Mouse (Mus musculus) neural tube, embryonic 14.5 days (tissue): ENCODE results near the gene Arpc2. TPM values are rescaled to one million over a fixed set of nuclear protein-coding genes. Genes with fewer than 3 reads are reported as not detected.
A peak's percentile ranks its signal among the peaks of the same experiment; 100 is the strongest.

Source experiments
- ATAC-seq: fragments of 200-750 bp; cut with Nextera tagmentation; 2 replicates; pipeline ENCODE4 v1.8.0; 2017; ENCODE audit warnings: low read depth, mild to moderate bottlenecking, moderate TSS enrichment, moderate library complexity
- H3K27ac ChIP-seq: fragments of 300-500 bp; sonication (generic); 2 replicates; pipeline ENCODE4 v1.5.1; 2014; ENCODE audit warnings: low read depth, mild to moderate bottlenecking, control low read depth, low read length, moderate library complexity, mixed read lengths
- H3K27me3 ChIP-seq: fragments of 300-500 bp; sonication (generic); 2 replicates; pipeline ENCODE4 v1.6.1; 2014; ENCODE audit warnings: low read length; ENCODE audit not compliant: control insufficient read depth, insufficient read depth
- H3K36me3 ChIP-seq: fragments of 300-500 bp; sonication (generic); 2 replicates; pipeline ENCODE4 v1.6.1; 2014; ENCODE audit warnings: low read length, mixed read lengths; ENCODE audit not compliant: control insufficient read depth, insufficient read depth
- H3K4me1 ChIP-seq: fragments of 300-500 bp; sonication (generic); 2 replicates; pipeline ENCODE4 v1.6.1; 2014; ENCODE audit warnings: low read length; ENCODE audit not compliant: control insufficient read depth, insufficient read depth
- H3K4me2 ChIP-seq: fragments of 300-500 bp; sonication (generic); 2 replicates; pipeline ENCODE4 v1.6.1; 2014; ENCODE audit warnings: mild to moderate bottlenecking, low read depth, low read length, control low read depth
- H3K4me3 ChIP-seq: fragments of 300-500 bp; sonication (generic); 2 replicates; pipeline ENCODE4 v1.5.1; 2014; ENCODE audit warnings: low read depth, low read length, control low read depth, mixed read lengths
- H3K9ac ChIP-seq: fragments of 300-500 bp; sonication (generic); replicated peaks from 2 replicates; pipeline ENCODE4 v1.6.1; 2014; ENCODE audit warnings: low read depth, mild to moderate bottlenecking, control low read depth, low read length, mixed read lengths
- H3K9me3 ChIP-seq: fragments of 300-500 bp; sonication (generic); 2 replicates; pipeline ENCODE4 v1.6.1; 2016; ENCODE audit warnings: low read length; ENCODE audit not compliant: control insufficient read depth
- WGBS: fragments of 180-500 bp; shearing (Covaris S2); extraction: QIAGEN DNeasy Blood & Tissue Kit; methylation state at CpG from one replicate; pipeline ENCODE4 v1.1.7; 2014; 5-methylcytosine and 5-hydroxymethylcytosine counted together
- polyA plus RNA-seq: library from polyadenylated mRNA; unstranded; fragments of >200 nt; fragmentation: Nextera tagmentation; extraction: Ambion mirVana; gene quantifications from 2 replicates; pipeline ENCODE4 v1.2.1, GENCODE M21; 2014

The Arpc2 gene
- polyA plus RNA-seq, 1 experiment from 2014 or later = 294 TPM

DNA sequence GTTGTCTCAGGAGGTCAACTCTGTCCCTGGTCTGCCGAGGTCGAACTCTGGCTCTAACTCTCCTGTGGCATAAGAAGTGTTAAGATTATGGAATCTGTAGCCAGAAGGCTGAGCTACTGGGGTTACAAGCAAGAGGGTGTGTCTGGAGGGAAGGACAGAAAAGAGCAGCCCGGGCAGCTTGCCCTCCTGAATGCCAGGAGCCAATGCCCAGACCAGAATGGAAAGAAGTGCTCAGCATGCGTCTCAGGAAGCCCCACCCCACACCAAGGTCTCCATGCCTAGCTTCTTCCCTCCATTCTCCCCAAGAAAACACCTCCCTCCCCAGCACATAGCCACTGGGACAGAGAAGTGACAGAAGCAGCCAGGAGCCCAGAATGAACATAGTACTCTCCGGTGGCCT, 63.1 kb downstream of the Arpc2 start:
- 76% methylated on average over 5 of the region's 5 CpGs for WGBS
- no peak for ATAC-seq

DNA sequence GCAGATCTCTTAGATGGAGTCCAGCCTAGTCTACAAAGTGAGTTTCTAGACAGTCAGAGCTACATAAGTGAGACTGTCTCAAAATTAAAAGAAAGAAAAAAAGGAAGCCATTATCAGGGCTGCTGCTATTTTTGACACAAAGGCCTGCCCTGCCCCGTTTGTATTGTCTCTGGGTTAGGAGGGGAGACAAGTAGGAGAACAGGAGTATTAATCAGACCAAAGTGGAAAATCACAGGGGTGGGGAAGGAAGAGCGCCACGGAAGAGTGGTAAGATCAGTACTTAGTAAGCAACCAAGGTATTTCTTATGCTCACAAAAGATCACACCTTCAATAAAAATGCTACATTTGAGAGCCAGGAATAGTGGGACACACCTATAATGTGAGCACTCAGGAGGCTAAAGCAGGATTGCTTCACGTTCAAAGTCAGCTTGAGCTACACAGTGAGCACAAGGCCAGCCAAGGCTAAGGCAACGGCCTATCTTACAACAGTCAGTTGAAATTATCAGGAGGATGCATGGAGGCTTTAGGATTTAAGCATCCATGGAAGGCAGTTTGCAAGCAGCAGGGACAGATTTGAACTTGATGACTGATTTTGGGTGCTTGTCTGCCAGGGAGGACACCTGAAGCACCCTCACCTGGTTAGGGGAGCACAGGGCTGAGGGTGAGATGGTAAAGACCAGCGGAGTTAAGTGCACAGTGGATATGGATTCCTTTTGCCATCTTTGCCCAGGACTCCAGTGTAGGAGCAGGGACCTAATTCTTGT, 64.6 kb downstream of the Arpc2 start:
- WGBS = 87% methylated on average over 6 of the region's 6 CpGs
- peaks cover 3% of the 10 kb centered on the region; the same call in 1 of the 2 replicates for H3K36me3 ChIP-seq
- no peak overlapping the region for H3K9ac ChIP-seq
- H3K27ac ChIP-seq = no peak overlapping the region
- no peaks in the 10 kb centered on the region for H3K9me3 ChIP-seq
- H3K4me1 ChIP-seq = peaks cover 12% of the 10 kb centered on the region; the same call in 1 of the 2 replicates
- no peaks in the 10 kb centered on the region for H3K27me3 ChIP-seq
- no peak for ATAC-seq
- H3K4me2 ChIP-seq = no peak overlapping the region
- no peak overlapping the region for H3K4me3 ChIP-seq

More for the DNA sequence above, 63.1 kb downstream of the Arpc2 start:
- Histone ChIP-seq H3K9ac (no peak overlapping the region), H3K27me3 (no peaks in the 10 kb centered on the region), H3K4me3 (no peak overlapping the region), H3K4me2 (no peak overlapping the region), H3K9me3 (no peaks in the 10 kb centered on the region), H3K36me3 (peaks cover 3% of the 10 kb centered on the region; the same call in 1 of the 2 replicates), H3K27ac (no peak overlapping the region), H3K4me1 (peaks cover 16% of the 10 kb centered on the region; the same call in 1 of the 2 replicates)

DNA sequence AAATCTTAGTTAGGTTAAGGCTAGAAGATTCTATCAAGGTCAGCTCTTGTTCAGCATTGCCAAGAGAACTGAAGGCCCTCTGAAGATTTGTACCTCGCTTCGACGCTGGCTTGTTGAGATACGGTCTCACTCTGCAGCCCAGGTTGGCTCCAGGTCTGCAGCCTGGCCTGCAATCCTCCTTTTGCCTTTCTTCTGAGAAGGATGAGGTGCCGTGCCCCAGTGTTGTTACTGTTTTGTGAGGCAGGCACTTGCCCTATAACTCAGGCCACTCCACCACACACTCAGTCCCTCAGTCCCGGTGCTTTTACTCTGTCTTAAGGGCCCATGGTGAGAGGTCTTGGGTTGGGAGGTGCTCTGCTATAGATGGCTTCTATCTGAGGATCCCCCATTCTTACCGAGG, 66.3 kb downstream of the Arpc2 start:
- H3K4me1 ChIP-seq = peaks cover 7% of the 10 kb centered on the region; the same call in 1 of the 2 replicates
- WGBS = 86% methylated on average over 7 of the region's 7 CpGs
- H3K27me3 ChIP-seq = no peaks in the 10 kb centered on the region
- no peak for ATAC-seq
- H3K27ac ChIP-seq = no peak overlapping the region
- no peak overlapping the region for H3K4me2 ChIP-seq
- H3K9ac ChIP-seq = no peak overlapping the region
- no peaks in the 10 kb centered on the region for H3K9me3 ChIP-seq
- H3K36me3 ChIP-seq = no peaks in the 10 kb centered on the region; the same call in 1 of the 2 replicates
- H3K4me3 ChIP-seq = no peak overlapping the region

DNA sequence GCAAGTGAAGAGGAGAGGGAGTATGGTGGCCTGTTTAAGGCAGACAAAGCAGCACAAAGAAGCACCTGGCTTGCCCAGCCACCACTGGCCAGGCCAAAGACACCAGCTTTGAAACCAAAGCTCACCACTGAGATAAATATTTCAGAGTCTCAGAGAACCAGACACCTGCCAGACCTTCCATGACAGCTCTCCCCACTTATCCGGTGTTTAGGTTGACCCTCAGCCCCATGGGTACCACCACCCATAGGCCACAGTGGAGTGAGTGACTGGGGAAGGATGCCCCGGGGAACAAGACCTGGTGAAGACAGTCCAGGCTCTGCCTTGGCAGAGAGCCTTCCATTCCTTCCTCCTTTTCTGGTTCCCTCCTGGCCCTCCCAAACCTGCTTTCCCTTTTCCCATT, 67.0 kb downstream of the Arpc2 start:
- no peaks in the 10 kb centered on the region for H3K9me3 ChIP-seq
- no peak for ATAC-seq
- WGBS = 81% methylated on average over 2 of the region's 2 CpGs
- H3K4me2 ChIP-seq = peak overlapping the region; percentile 60; the same call in 1 of the 2 replicates
- H3K36me3 ChIP-seq = no peaks in the 10 kb centered on the region; the same call in 1 of the 2 replicates
- no peak overlapping the region for H3K9ac ChIP-seq
- no peak overlapping the region for H3K4me3 ChIP-seq
- peaks cover 7% of the 10 kb centered on the region; the same call in 1 of the 2 replicates for H3K4me1 ChIP-seq
- no peak overlapping the region for H3K27ac ChIP-seq
- no peaks in the 10 kb centered on the region for H3K27me3 ChIP-seq

DNA sequence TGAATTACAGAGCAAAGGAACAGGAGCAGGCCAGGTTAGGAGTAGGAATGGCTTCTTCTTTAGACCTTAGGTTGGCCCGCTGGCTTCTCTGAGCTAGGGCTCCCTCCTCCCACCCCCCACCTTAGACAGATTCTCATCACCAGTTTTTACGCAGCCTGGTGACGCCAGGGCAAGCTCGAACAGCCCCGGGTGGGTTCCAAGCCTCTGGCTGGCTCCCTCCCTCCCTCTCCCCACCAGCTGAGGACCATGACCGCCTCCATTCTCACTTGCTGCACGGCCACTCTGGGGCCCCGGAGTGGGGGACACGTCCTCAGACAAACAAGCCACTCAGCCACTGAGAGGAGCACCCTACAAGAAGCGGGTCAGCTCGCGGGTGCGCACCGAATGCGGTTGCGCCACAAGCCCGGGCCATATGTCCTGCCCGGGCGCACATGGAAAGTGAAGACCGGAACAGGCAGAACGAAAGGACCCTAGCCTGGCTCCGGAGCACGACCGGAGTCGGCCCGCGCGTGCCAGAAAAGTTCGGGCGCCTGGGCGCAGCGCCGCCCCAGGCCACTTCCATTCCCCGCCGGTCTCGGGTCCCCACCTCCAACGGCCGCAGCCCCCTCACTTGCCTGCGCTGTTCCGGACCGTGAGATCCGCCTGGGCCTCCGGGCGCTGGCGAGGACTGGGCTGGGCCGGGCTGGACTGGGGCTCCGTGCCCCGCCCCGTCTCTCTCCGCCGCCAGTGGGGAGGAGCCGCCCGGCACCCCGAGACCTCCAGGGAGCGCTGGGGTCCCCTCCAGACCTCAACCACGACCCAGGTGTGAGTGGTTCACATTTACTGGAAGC, 67.8 kb downstream of the Arpc2 start:
- Histone ChIP-seq H3K9ac (peak overlapping the region; percentile 43), H3K36me3 (no peaks in the 10 kb centered on the region), H3K4me3 (peak overlapping the region; percentile 38), H3K4me2 (peak overlapping the region; percentile 60), H3K27me3 (no peaks in the 10 kb centered on the region), H3K4me1 (peaks cover 7% of the 10 kb centered on the region; the same call in 1 of the 2 replicates), H3K9me3 (no peaks in the 10 kb centered on the region), H3K27ac (0 out of 2 replicates have a peak overlapping the region, but pooled peaks have one; percentile 22)
- under 1% methylated on average over 55 of the region's 56 CpGs for WGBS
- peak; percentile 75; the same call in 1 of the 2 replicates for ATAC-seq

DNA sequence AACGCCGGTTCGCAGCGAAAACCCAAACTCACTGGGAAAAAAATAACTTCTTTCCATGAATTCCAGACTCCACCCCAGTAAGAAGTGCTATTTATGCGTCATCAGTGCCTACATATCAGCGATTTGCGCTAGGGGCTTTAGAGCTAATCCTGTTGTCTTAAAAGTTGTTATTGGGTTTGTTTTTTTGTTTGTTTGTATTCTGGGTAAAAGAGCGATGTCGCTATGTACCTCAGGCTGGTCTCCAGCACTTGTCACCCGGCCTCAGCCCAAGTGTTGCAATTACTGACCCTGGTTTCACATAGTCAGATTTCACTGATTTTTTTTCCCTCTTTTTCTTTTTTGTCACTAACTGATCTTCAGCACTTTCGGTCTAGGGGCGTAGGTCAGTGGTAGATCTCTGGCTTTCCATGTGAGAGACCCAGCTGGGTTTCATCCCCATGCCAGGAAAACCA, 68.5 kb downstream of the Arpc2 start:
- 9% methylated on average over 12 of the region's 12 CpGs for WGBS
- Histone ChIP-seq H3K9me3 (no peaks in the 10 kb centered on the region), H3K4me3 (peak overlapping the region; percentile 38), H3K27me3 (no peaks in the 10 kb centered on the region), H3K4me2 (peak overlapping the region; percentile 60), H3K4me1 (peaks cover 7% of the 10 kb centered on the region; the same call in 1 of the 2 replicates), H3K9ac (peak overlapping the region; percentile 43; the same call in 1 of the 2 replicates), H3K36me3 (no peaks in the 10 kb centered on the region), H3K27ac (0 out of 2 replicates have a peak overlapping the region, but pooled peaks have one; percentile 22)
- ATAC-seq = no peak

DNA sequence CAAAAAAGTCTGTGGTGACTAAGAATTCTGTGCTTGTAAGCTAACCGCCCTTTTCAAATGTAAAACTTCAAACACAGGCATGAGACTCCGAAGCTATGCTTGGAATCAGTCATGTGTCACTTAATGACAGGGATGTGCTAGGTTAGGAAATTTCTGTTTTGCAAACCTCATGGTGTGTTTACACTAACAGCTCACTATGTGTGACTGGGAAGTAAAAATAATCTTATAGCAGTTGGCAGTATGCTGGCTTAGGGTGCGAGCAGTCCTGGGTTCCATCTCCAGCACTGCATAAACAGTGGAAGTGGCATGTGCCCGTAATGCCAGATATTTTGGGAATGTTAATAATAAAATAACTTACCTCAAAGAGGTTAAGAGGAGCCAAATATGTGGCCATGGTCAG, 69.1 kb downstream of the Arpc2 start:
- no peaks in the 10 kb centered on the region for H3K27me3 ChIP-seq
- no peak for ATAC-seq
- H3K4me2 ChIP-seq = no peak overlapping the region
- no peaks in the 10 kb centered on the region for H3K36me3 ChIP-seq
- H3K27ac ChIP-seq = no peak overlapping the region
- 74% methylated on average over 4 of the region's 4 CpGs for WGBS
- no peak overlapping the region for H3K4me3 ChIP-seq
- no peaks in the 10 kb centered on the region for H3K9me3 ChIP-seq
- no peak overlapping the region for H3K9ac ChIP-seq
- H3K4me1 ChIP-seq = peaks cover 7% of the 10 kb centered on the region; the same call in 1 of the 2 replicates

DNA sequence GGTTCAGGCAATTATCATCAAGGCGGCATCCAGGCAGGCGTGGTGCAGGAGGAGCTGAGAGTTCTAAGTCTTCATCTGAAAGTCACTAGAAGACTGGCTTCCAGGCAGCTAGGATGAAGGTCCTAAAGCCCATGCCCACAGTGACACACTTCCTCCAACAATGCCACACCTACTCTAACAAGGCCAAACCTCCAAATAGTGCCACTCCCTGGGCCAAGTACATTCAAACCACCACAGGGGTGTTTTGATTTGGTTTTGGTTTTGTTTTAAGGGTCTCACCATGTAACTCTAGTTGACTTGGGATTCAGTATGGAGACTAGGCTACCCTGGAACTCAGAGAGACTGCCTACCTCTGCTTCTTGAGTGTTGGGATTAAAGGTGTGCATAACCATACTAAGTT, 69.6 kb downstream of the Arpc2 start, which contains the start of gene Tmbim1:
Gene Tmbim1 (minus strand): TSS at position 101 of the 400 bp plus-strand sequence.
- H3K9me3 ChIP-seq = no peaks in the 10 kb centered on the region
- no peaks in the 10 kb centered on the region for H3K36me3 ChIP-seq
- H3K4me2 ChIP-seq = peak within 1 kb of the TSS; percentile 60; the same call in 1 of the 2 replicates
- H3K4me3 ChIP-seq = no peak within 1 kb of the TSS
- ATAC-seq = no peak
- H3K9ac ChIP-seq = no peak within 1 kb of the TSS
- H3K27ac ChIP-seq = no peak within 1 kb of the TSS
- WGBS = 82% methylated on average over 2 of the region's 2 CpGs
- peaks cover 7% of the 10 kb centered on the region; the same call in 1 of the 2 replicates for H3K4me1 ChIP-seq
- H3K27me3 ChIP-seq = no peaks in the 10 kb centered on the region
